Mouse (Mus musculus): ENCODE results near the gene Clec16a. TPM values are rescaled to one million over a fixed set of nuclear protein-coding genes. Genes with fewer than 3 reads are reported as not detected.

The Clec16a gene
- polyA plus RNA-seq, 1 experiment from 2014 or later: 53.9 TPM

DNA sequence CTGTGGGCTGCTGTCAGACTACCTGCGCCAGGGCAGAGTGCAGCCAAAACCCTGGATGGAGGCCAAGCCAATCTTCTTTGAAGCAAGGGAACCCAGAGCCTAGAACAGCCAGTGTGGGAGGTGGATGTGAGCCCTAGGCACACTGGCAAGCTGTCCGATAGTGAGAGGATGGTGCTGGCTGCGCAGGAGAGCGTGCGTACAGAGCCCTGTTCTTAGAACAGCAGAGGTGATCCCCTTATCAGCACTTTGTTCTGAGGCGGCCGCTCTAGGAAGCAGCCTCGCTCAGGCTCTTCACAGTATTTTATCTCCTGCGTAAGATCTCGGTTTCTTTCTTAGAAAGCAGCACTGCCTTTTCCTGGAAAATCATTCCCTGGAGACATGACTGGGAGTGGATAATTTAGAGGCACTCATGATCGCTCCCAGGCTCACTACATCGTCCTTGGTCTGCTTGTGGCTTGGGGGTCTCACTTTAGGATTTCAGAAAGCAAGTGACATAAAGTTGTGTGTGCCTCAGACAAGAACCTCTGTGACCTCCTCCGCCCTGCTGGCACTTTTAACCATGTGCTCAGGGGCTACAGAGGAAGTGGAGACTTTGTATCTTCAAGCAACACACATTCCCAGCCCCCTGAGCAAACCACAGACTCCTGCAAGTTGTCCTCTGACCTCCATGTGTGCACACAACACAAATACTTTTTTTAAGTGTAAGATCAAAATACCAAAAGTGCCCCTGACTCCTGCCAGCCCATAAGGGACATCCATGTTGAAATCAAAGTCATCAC is 94.2 kb downstream of the Clec16a start:
- Histone ChIP-seq H3K36me3 (replicated peaks) (no peaks in the 10 kb centered on the region), H3K4me2 (no peak overlapping the region), H3K4me3 (replicated peaks) (no peak overlapping the region), H3K9me3 (no peaks in the 10 kb centered on the region), H3K27me3 (no peaks in the 10 kb centered on the region), H3K9ac (no peak overlapping the region), H3K4me1 (no peaks in the 10 kb centered on the region), H3K27ac (no peak overlapping the region)
- no peak for ATAC-seq (ENCODE audit: low FRiP score)
- WGBS: 87% methylated on average over 13 of the region's 13 CpGs

DNA sequence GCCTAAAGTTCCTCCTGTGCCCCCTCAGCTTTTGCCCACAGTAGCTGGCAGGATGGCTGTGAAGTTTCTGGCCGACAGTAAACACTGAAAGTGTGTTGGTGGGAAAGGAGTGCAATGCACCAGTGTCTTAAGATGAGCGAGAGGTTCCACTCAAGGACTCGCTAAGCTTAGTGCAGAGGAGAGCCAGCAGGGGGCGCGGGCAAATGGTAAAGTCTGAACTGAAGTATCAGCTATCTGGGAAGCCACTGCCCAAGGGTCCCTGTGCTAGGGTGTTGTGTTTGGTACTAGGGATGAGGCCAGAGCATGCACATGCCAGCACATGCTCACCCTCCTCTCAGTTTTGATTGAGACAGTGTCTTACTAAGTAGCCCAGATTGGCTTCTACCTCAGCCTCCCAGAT is 94.9 kb downstream of the Clec16a start:
- no peaks in the 10 kb centered on the region for H3K27me3 ChIP-seq
- H3K9me3 ChIP-seq: no peaks in the 10 kb centered on the region
- no peaks in the 10 kb centered on the region for H3K4me1 ChIP-seq
- H3K36me3 ChIP-seq (replicated peaks): no peaks in the 10 kb centered on the region
- H3K27ac ChIP-seq: no peak overlapping the region
- 4% methylated on average over 5 of the region's 5 CpGs for WGBS
- no peak overlapping the region for H3K4me3 ChIP-seq (replicated peaks)
- no peak; the same call in 1 of the 2 replicates for ATAC-seq (ENCODE audit: low FRiP score)
- H3K4me2 ChIP-seq: no peak overlapping the region
- H3K9ac ChIP-seq: no peak overlapping the region

DNA sequence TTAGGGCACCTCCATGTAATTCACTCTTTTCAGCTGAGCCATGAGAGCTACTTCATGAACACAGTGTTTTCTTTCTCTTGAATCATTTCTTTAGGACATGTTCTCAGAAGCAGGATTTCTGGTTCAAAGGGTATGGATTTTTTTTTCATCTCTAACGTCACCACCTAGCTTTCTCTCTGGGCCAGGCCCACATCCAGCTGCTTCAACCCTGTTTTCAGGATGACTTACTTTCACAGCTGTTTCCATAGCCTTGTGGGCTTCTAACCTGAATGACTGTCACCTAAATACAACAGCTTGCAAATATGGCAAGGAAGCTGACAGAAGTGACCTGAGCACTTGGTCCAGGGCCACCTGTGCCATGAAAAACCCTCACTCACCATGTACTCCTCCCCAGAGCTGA is 96.0 kb downstream of the Clec16a start:
- Histone ChIP-seq H3K36me3 (replicated peaks) (no peaks in the 10 kb centered on the region), H3K4me2 (no peak overlapping the region), H3K27me3 (no peaks in the 10 kb centered on the region), H3K4me1 (no peaks in the 10 kb centered on the region), H3K4me3 (replicated peaks) (no peak overlapping the region), H3K9ac (no peak overlapping the region), H3K9me3 (no peaks in the 10 kb centered on the region), H3K27ac (no peak overlapping the region)
- 74% methylated on average over 1 of the region's 1 CpGs for WGBS
- no peak for ATAC-seq (ENCODE audit: low FRiP score)

DNA sequence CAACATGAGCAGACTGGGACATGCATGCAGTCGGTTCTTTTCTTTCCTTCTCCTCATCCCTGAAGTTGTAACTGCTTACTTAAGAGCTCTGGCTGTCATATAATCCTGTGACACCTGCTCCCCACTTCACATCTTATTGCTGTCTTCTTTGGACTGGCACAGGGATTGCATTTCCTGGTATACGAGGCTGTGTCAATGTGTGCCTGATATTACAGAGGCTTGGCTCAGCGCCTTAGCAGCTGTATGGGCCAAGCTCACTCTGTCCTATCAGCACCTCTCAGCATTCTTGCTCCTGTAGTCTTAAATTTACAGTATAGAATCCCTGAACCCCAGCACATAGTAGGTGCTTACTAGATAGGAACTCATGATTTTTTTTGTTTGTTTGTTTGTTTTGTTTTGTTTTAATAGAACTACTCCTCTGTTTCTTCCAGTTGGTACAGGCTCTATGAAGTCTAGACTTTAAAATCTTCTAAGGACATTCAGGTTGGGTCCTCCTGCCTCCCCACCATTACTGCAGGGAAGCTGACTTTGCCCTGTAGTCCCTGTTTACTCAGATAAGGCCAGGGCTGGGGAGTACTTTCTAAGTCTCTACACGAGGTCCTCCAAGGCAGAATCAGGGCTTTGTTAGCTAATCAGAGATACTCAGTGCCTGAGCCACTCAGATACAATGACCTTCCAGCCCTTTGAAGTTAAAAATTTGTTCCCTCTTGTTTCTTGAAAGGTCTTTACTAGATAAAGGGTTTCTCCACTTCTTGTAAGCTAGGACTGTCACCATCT is 97.9 kb downstream of the Clec16a start:
- Histone ChIP-seq H3K9me3 (no peaks in the 10 kb centered on the region), H3K4me2 (no peak overlapping the region), H3K4me3 (replicated peaks) (no peak overlapping the region), H3K4me1 (no peaks in the 10 kb centered on the region), H3K36me3 (replicated peaks) (no peaks in the 10 kb centered on the region), H3K27ac (no peak overlapping the region), H3K9ac (no peak overlapping the region), H3K27me3 (no peaks in the 10 kb centered on the region)
- 60% methylated on average over 4 of the region's 4 CpGs for WGBS
- no peak for ATAC-seq (ENCODE audit: low FRiP score)

DNA sequence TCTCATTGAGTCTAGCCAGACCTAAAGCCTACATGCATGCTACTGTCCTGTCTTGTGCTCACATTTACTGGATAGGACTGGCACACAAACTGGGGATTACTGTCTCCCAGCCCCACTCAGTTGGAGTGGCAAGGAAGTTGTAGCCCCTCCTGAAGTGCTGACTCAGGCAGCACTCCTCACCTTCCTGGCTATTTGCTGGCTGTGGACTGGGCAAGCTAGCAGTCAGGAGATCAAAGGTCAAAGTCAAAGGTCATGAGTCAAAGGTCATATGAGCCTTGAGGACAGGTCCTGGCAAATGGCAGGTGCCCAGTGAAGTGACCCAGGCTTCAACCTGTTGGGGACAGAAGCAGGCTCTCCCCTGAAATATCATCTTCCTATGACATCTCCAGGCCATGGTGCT is 99.1 kb downstream of the Clec16a start:
- H3K27ac ChIP-seq: no peak overlapping the region
- ATAC-seq (ENCODE audit: low FRiP score): no peak
- H3K4me3 ChIP-seq (replicated peaks): no peak overlapping the region
- H3K27me3 ChIP-seq: no peaks in the 10 kb centered on the region
- no peaks in the 10 kb centered on the region for H3K9me3 ChIP-seq
- no peaks in the 10 kb centered on the region for H3K4me1 ChIP-seq
- no peak overlapping the region for H3K4me2 ChIP-seq
- H3K36me3 ChIP-seq (replicated peaks): no peaks in the 10 kb centered on the region
- H3K9ac ChIP-seq: no peak overlapping the region

DNA sequence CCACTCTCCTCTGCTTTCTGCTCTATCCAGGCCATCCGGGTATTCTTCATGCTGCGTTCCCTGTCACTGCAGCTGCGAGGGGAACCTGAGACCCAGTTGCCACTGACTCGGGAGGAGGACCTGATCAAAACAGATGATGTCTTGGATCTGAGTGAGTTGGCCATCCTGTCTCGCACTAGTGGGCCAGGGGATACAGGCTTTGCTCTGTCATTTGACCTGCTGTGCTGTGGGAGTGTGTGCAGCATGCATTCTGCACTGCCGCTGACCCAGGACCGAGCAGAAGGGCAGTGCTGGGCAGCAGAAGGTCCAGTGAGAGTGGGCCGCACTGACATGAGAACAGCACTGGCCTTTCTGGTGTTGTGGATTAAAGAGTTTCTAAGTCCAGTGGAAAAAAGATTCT is 99.6 kb downstream of the Clec16a start:
- WGBS: 87% methylated on average over 8 of the region's 8 CpGs
- Histone ChIP-seq H3K27me3 (no peaks in the 10 kb centered on the region), H3K4me2 (no peak overlapping the region), H3K27ac (no peak overlapping the region), H3K36me3 (replicated peaks) (no peaks in the 10 kb centered on the region), H3K4me1 (no peaks in the 10 kb centered on the region), H3K9ac (no peak overlapping the region), H3K4me3 (replicated peaks) (no peak overlapping the region), H3K9me3 (no peaks in the 10 kb centered on the region)
- no peak for ATAC-seq (ENCODE audit: low FRiP score)

DNA sequence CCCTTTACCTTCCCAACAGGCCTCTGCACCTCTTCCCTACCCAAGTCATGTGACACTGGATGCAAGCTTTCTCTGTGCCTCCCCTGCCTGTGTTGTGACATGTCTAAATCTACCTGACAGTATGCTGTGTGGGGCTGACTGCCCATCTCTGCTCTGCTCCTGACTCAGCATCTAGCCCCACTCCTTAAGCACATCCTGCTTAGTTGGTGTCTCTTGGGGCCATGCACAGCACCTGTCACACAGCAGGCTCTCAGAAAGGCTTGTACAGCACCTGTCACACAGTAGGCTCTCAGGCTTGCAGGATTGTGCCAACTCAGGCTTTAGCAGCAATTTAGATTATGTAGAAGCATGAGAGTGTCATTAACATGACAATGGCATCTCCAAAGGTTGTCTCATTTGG is 106.7 kb downstream of the Clec16a start:
- H3K9me3 ChIP-seq: no peaks in the 10 kb centered on the region
- H3K4me2 ChIP-seq: no peak overlapping the region
- H3K4me3 ChIP-seq (replicated peaks): no peak overlapping the region
- no peak overlapping the region for H3K27ac ChIP-seq
- peaks cover 8% of the 10 kb centered on the region for H3K4me1 ChIP-seq
- no peak overlapping the region for H3K9ac ChIP-seq
- ATAC-seq (ENCODE audit: low FRiP score): no peak
- H3K27me3 ChIP-seq: 0 out of 2 replicates have a peak, but pooled peaks cover 7% of the 10 kb centered on the region
- H3K36me3 ChIP-seq (replicated peaks): no peaks in the 10 kb centered on the region

DNA sequence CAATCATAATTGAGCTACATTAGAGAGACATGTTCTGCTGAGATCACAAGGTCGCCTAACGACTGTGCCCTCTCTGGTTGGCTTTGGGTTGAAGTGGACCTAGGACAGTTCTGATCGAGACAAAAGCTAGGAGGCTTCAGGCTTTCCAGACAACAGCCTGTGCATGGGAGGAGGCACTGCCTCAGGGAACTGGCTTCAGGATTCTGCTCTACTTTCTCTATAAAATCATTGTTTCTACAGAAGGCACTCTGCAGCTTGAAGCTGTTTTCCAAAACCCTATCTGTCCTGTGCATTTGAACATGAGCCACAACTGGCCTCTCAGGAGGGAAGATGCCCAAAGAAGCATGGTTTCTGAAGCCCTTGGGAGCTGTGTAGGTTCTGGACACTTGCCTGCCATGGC is 107.8 kb downstream of the Clec16a start:
- H3K4me3 ChIP-seq (replicated peaks): no peak overlapping the region
- no peaks in the 10 kb centered on the region for H3K36me3 ChIP-seq (replicated peaks)
- H3K4me2 ChIP-seq: no peak overlapping the region
- H3K9ac ChIP-seq: no peak overlapping the region
- H3K27ac ChIP-seq: no peak overlapping the region
- peaks cover 14% of the 10 kb centered on the region for H3K4me1 ChIP-seq
- H3K27me3 ChIP-seq: 0 out of 2 replicates have a peak, but pooled peaks cover 7% of the 10 kb centered on the region
- ATAC-seq (ENCODE audit: low FRiP score): no peak
- no peaks in the 10 kb centered on the region for H3K9me3 ChIP-seq
- WGBS: 86% methylated on average over 3 of the region's 3 CpGs

DNA sequence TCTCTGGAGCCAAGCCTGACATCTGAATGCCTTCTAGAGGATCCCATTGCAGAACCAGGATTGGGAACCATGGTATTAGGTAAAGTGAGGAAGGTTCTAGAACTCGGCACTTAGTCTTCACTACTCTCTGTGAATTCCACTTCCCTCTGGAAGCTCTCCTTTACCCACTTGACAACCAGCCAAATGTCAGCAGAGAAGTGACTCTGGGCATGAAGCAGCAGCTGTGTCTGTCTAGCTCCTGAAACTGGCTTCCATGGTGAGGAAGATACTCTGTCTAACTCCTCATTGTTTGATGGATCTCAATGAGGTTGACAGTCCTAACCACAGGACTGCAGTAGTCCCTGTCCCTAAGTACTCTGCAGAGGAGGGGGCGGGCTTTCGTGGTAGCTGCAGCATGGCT is 110.1 kb downstream of the Clec16a start:
- no peak overlapping the region for H3K9ac ChIP-seq
- H3K27ac ChIP-seq: no peak overlapping the region
- H3K4me3 ChIP-seq (replicated peaks): no peak overlapping the region
- WGBS: 86% methylated on average over 3 of the region's 3 CpGs
- 0 out of 2 replicates have a peak, but pooled peaks cover 7% of the 10 kb centered on the region for H3K27me3 ChIP-seq
- H3K36me3 ChIP-seq (replicated peaks): no peaks in the 10 kb centered on the region
- no peak for ATAC-seq (ENCODE audit: low FRiP score)
- H3K9me3 ChIP-seq: no peaks in the 10 kb centered on the region
- no peak overlapping the region for H3K4me2 ChIP-seq
- peaks cover 25% of the 10 kb centered on the region for H3K4me1 ChIP-seq

DNA sequence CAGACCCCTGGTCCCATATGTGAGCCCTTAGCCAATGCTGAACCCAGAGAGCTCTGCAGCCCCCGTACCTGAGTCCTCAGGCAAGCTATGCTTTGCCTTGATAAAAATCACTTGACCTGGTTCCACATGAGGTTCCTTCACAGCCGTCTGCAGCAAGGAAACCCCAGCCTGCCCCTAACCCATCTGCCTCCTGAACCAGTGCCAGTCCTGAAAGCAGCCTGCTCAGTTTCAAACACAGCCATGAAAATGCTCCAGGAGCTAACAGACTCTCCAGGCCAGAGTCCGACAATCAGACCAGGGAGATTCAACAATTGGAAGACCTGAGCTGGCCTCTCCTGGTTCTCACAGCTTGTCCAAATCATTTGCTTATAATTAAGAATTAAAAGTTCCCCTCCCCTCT is 110.8 kb downstream of the Clec16a start:
- Histone ChIP-seq H3K4me1 (peaks cover 25% of the 10 kb centered on the region), H3K9me3 (no peaks in the 10 kb centered on the region)
- WGBS: 69% methylated on average over 3 of the region's 3 CpGs

DNA sequence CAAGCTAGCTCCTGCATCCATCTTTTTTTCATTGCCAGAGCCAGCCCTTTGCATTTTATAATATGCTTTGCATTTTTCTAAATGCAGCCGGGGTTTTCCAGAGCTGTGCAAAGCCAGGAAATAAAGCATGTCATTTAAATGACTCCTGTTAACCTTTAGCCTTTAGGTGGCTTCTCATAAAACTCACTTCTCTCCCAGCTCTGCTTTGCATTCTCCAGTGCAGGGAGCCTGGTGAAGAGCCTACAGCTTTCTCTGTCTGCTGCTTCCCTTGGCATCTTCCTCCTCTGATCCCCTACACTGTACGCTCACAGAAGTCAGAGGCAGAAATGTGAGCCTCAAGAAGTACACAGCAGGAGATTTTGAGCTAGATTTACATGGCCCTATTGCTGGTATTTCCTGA is 111.3 kb downstream of the Clec16a start:
- no peaks in the 10 kb centered on the region for H3K9me3 ChIP-seq
- no peak overlapping the region for H3K4me3 ChIP-seq (replicated peaks)
- no peak overlapping the region for H3K27ac ChIP-seq
- H3K4me2 ChIP-seq: no peak overlapping the region
- no peak overlapping the region for H3K9ac ChIP-seq
- ATAC-seq (ENCODE audit: low FRiP score): no peak
- no peaks in the 10 kb centered on the region for H3K36me3 ChIP-seq (replicated peaks)
- 73% methylated on average over 2 of the region's 2 CpGs for WGBS
- peaks cover 25% of the 10 kb centered on the region for H3K4me1 ChIP-seq
- 0 out of 2 replicates have a peak, but pooled peaks cover 7% of the 10 kb centered on the region for H3K27me3 ChIP-seq

More for the DNA sequence above, 110.8 kb downstream of the Clec16a start:
- 0 out of 2 replicates have a peak, but pooled peaks cover 7% of the 10 kb centered on the region for H3K27me3 ChIP-seq
- ATAC-seq (ENCODE audit: low FRiP score): no peak
- H3K4me3 ChIP-seq (replicated peaks): no peak overlapping the region
- no peak overlapping the region for H3K4me2 ChIP-seq
- H3K27ac ChIP-seq: no peak overlapping the region
- no peaks in the 10 kb centered on the region for H3K36me3 ChIP-seq (replicated peaks)
- no peak overlapping the region for H3K9ac ChIP-seq

DNA sequence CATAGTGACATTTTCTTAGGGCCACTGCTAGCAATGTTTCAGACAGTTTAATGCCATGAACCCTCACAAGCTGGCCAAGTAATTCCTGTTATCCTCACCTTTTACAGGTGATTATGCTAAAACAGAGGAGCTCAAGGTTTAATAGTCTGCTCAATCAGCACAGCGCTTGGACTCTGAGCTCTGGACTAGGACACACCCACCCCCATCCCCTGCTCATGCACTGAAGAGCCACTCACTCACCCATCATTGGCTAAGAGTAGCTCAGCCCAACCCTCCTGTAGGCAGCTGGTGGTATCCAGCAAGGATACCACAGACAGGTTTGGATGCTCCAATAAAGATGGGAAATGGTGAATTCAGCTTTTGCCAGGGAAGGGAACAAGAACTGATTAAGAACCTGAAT is 111.8 kb downstream of the Clec16a start:
- Histone ChIP-seq H3K27me3 (0 out of 2 replicates have a peak, but pooled peaks cover 7% of the 10 kb centered on the region), H3K4me3 (replicated peaks) (no peak overlapping the region), H3K9ac (no peak overlapping the region), H3K9me3 (no peaks in the 10 kb centered on the region), H3K4me2 (no peak overlapping the region), H3K4me1 (peaks cover 22% of the 10 kb centered on the region), H3K27ac (no peak overlapping the region), H3K36me3 (replicated peaks) (no peaks in the 10 kb centered on the region)
- ATAC-seq (ENCODE audit: low FRiP score): no peak
- WGBS: 77% methylated on average over 1 of the region's 1 CpGs

DNA sequence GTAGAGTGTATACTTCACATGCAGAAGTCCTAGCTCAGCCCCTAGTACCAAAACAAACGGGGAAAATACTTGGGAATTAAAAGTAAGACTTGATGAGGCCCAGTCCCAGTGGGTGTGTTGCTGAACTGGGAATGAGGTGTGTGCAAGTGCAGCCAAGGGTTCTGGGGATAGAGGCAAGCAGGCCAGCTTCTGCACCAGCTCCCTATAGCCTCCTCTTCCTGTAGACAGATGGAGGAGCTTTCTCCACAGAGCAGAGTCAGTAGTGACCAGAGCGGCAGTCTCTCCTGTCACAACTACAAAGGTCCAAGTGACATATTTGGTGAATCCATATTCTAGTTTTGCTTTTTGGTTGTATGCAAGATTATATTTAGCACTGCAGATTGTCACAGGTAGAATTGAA is 114.1 kb downstream of the Clec16a start:
- H3K27ac ChIP-seq: no peak overlapping the region
- peaks cover 20% of the 10 kb centered on the region for H3K4me1 ChIP-seq
- no peaks in the 10 kb centered on the region for H3K36me3 ChIP-seq (replicated peaks)

More for the DNA sequence above, 114.1 kb downstream of the Clec16a start:
- 80% methylated on average over 2 of the region's 2 CpGs for WGBS
- ATAC-seq (ENCODE audit: low FRiP score): no peak
- 0 out of 2 replicates have a peak, but pooled peaks cover 7% of the 10 kb centered on the region for H3K27me3 ChIP-seq
- no peak overlapping the region for H3K9ac ChIP-seq
- no peak overlapping the region for H3K4me3 ChIP-seq (replicated peaks)
- no peak overlapping the region for H3K4me2 ChIP-seq
- no peaks in the 10 kb centered on the region for H3K9me3 ChIP-seq
